In genomic region chr11:75244368-75245275, GRCm38 (mm10) we compare ENCODE assay signal across 15 mouse cellular contexts. TPM values are rescaled to one million over a fixed set of nuclear protein-coding genes. Genes with fewer than 3 reads are reported as not detected.
DNase-seq lines count a peak whose midpoint lies in the region; ATAC-seq and TF ChIP-seq lines count a peak whose summit lies in the region.
"Had no signal": no experiment of that assay in that cellular context is flagged by ENCODE, and none has a peak within 500 bp of the region (broad histone marks: within the 10 kb centered on the region; RNA-seq: fewer than 3 reads in every experiment).

No protein-coding gene starts in this region.

- peak overlapping the region; percentile 55 for H3K9ac ChIP-seq in heart, embryonic 13.5 days
- H3K9ac ChIP-seq in heart, adult 2 months (ENCODE audit: low read depth, low read length) = no peak overlapping the region
- no peak overlapping the region for H3K9ac ChIP-seq in kidney, embryonic 16.5 days (replicated peaks; ENCODE audit: low read length)
- H3K9ac ChIP-seq in midbrain, embryonic 12.5 days (replicated peaks) = no peak overlapping the region

- no peak overlapping the region for H3K4me3 ChIP-seq in heart, embryonic 13.5 days
- no peak overlapping the region for H3K4me3 ChIP-seq in heart, adult 2 months
- H3K4me3 ChIP-seq in kidney, embryonic 16.5 days (ENCODE audit: low read length) = no peak overlapping the region
- no peak overlapping the region for H3K4me3 ChIP-seq in midbrain, embryonic 12.5 days
- H3K4me3 ChIP-seq in midbrain, embryonic 10.5 days = no peak overlapping the region

- no peak for TF ChIP-seq POLR2A in heart, adult 2 months (IDR thresholded peaks at IDR 0.05; ENCODE audit: insufficient read depth, low read depth, low read length)

- TF ChIP-seq CTCF in heart, adult 2 months (IDR thresholded peaks at IDR 0.05) = no peak

- 0 out of 2 replicates have a peak overlapping the region, but pooled peaks have one; percentile 21 for H3K4me2 ChIP-seq in heart, embryonic 13.5 days
- no peak overlapping the region for H3K4me2 ChIP-seq in kidney, embryonic 16.5 days (replicated peaks; ENCODE audit: low read depth, low read length)
- H3K4me2 ChIP-seq in midbrain, embryonic 12.5 days (replicated peaks) = no peak overlapping the region

- H3K4me1 ChIP-seq in heart, embryonic 13.5 days = peaks cover 83% of the 10 kb centered on the region
- peaks cover 4% of the 10 kb centered on the region for H3K4me1 ChIP-seq in heart, adult 2 months (ENCODE audit: control insufficient read depth, insufficient read depth, low read length)
- peaks cover 5% of the 10 kb centered on the region; the same call in 1 of the 2 replicates for H3K4me1 ChIP-seq in kidney, embryonic 16.5 days (ENCODE audit: insufficient read depth, low read length)
- peaks cover 19% of the 10 kb centered on the region for H3K4me1 ChIP-seq in midbrain, embryonic 12.5 days
- H3K4me1 ChIP-seq in midbrain, embryonic 10.5 days = peaks cover 38% of the 10 kb centered on the region

- H3K27ac ChIP-seq in heart, embryonic 13.5 days (replicated peaks) = peak overlapping the region; percentile 8
- no peak overlapping the region for H3K27ac ChIP-seq in heart, adult 2 months
- H3K27ac ChIP-seq in kidney, embryonic 16.5 days (ENCODE audit: low read length) = no peak overlapping the region
- peak overlapping the region; percentile 27; the same call in 1 of the 2 replicates for H3K27ac ChIP-seq in midbrain, embryonic 12.5 days (replicated peaks)
- no peak overlapping the region for H3K27ac ChIP-seq in midbrain, embryonic 10.5 days (replicated peaks)

- no peak for TF ChIP-seq EP300 in heart, adult 2 months (IDR thresholded peaks at IDR 0.05; ENCODE audit: insufficient read depth, low read depth, low read length)

- DNase-seq in heart, adult 2 months = no peak
- peak; percentile 42 to 68 for DNase-seq in kidney, postnatal 25 days
- DNase-seq in midbrain, embryonic 10.5 days (ENCODE audit: low spot score) = no peak
- no peak for DNase-seq in layer of hippocampus, adult 9-10 months (ENCODE audit: low spot score)
- DNase-seq: adrenal gland, adult 2 months; cerebellum, adult 8-10 months; gastrocnemius, postnatal 10 days; layer of hippocampus, postnatal 36 days; left cerebral cortex, postnatal 4 days; lung, adult 2 months had no signal

- intact Hi-C loops in heart, adult 2 months (cut with DNase I) = no loop called here

- WGBS in heart, embryonic 13.5 days = 78% methylated on average over 11 of the region's 11 CpGs
- 79% methylated on average over 11 of the region's 11 CpGs for WGBS in heart, adult 2 months
- WGBS in kidney, embryonic 16.5 days = 84% methylated on average over 11 of the region's 11 CpGs
- WGBS in midbrain, embryonic 12.5 days = 83% methylated on average over 11 of the region's 11 CpGs
- 87% methylated on average over 11 of the region's 11 CpGs for WGBS in midbrain, embryonic 10.5 days

- H3K79me2 ChIP-seq in heart, adult 2 months (replicated peaks; ENCODE audit: control insufficient read depth, insufficient read depth, low read length) = no peaks in the 10 kb centered on the region

- H3K27me3 ChIP-seq in heart, embryonic 13.5 days (replicated peaks) = no peaks in the 10 kb centered on the region
- H3K27me3 ChIP-seq in heart, adult 2 months (ENCODE audit: control insufficient read depth, insufficient read depth, low read length) = no peaks in the 10 kb centered on the region
- no peaks in the 10 kb centered on the region for H3K27me3 ChIP-seq in kidney, embryonic 16.5 days (ENCODE audit: insufficient read depth, low read length)
- H3K27me3 ChIP-seq in midbrain, embryonic 12.5 days = no peaks in the 10 kb centered on the region
- H3K27me3 ChIP-seq in midbrain, embryonic 10.5 days (ENCODE audit: low read depth, poor library complexity, severe bottlenecking) = no peaks in the 10 kb centered on the region

- no peaks in the 10 kb centered on the region for H3K9me3 ChIP-seq in heart, embryonic 13.5 days
- no peaks in the 10 kb centered on the region for H3K9me3 ChIP-seq in kidney, embryonic 16.5 days (ENCODE audit: low read length)
- H3K9me3 ChIP-seq in midbrain, embryonic 12.5 days = no peaks in the 10 kb centered on the region
- H3K9me3 ChIP-seq in midbrain, embryonic 10.5 days (replicated peaks) = no peaks in the 10 kb centered on the region
- H3K9me3 ChIP-seq: G1E had no signal

- H3K36me3 ChIP-seq in heart, embryonic 13.5 days = no peaks in the 10 kb centered on the region
- H3K36me3 ChIP-seq in heart, adult 2 months (ENCODE audit: control insufficient read depth, insufficient read depth, low read length) = no peaks in the 10 kb centered on the region
- H3K36me3 ChIP-seq in kidney, embryonic 16.5 days (ENCODE audit: insufficient read depth, low read length) = no peaks in the 10 kb centered on the region
- H3K36me3 ChIP-seq in midbrain, embryonic 12.5 days = no peaks in the 10 kb centered on the region
- H3K36me3 ChIP-seq in midbrain, embryonic 10.5 days = no peaks in the 10 kb centered on the region
- H3K36me3 ChIP-seq: G1E had no signal

- ATAC-seq in heart, embryonic 13.5 days (ENCODE audit: extremely low read depth, insufficient number of reproducible peaks, low FRiP score, low TSS enrichment) = no peak
- ATAC-seq in kidney, embryonic 16.5 days (ENCODE audit: low FRiP score, low TSS enrichment) = no peak
- ATAC-seq in midbrain, embryonic 12.5 days (ENCODE audit: low FRiP score, low read depth) = no peak
- ATAC-seq: intestine, postnatal 0 days had no signal

RNA-seq across cellular contexts. Expression of gene Rtn4rl1, which starts 51.0 kb away (rescaled TPM):
- polyA plus RNA-seq in heart, embryonic 13.5 days (2015; fragmentation: Nextera tagmentation; extraction: Ambion mirVana) = 10.2 and 12.4 TPM in 2 replicates
- 1 to 10 TPM; 8.4 to 9.4 TPM for total RNA-seq in heart, adult 2 months (2021)
- 7.5 and 10.4 TPM in 2 replicates for polyA plus RNA-seq in heart, adult 2 months (2012; rRNA removed)
- polyA plus RNA-seq in kidney, embryonic 16.5 days (2015; fragmentation: Nextera tagmentation; extraction: Ambion mirVana) = 3.8 and 5.0 TPM in 2 replicates
- 9.3 and 10.2 TPM in 2 replicates for polyA plus RNA-seq in midbrain, embryonic 12.5 days (2016; fragmentation: Nextera tagmentation; extraction: Ambion mirVana)
- 2.3 and 3.0 TPM in 2 replicates for polyA plus RNA-seq in midbrain, embryonic 10.5 days (2016; fragmentation: Nextera tagmentation; extraction: Ambion mirVana)
- total RNA-seq: G1E had no signal
- polyA plus RNA-seq: G1E had no signal

RNA-seq across cellular contexts. Expression of gene Dph1, which starts 53.6 kb away (rescaled TPM):
- 19.3 and 21.3 TPM in 2 replicates for polyA plus RNA-seq in heart, embryonic 13.5 days (2015; fragmentation: Nextera tagmentation; extraction: Ambion mirVana)
- 10 to 100 TPM in 1 of 2 experiments, 1 to 10 TPM in 1; 8.5 to 11.6 TPM for total RNA-seq in heart, adult 2 months (2021)
- 21.7 and 32.9 TPM in 2 replicates for polyA plus RNA-seq in heart, adult 2 months (2012; rRNA removed)
- polyA plus RNA-seq in kidney, embryonic 16.5 days (2015; fragmentation: Nextera tagmentation; extraction: Ambion mirVana) = 28.2 and 28.4 TPM in 2 replicates
- 15.8 and 17.6 TPM in 2 replicates for polyA plus RNA-seq in midbrain, embryonic 12.5 days (2016; fragmentation: Nextera tagmentation; extraction: Ambion mirVana)
- 25.4 and 27.3 TPM in 2 replicates for polyA plus RNA-seq in midbrain, embryonic 10.5 days (2016; fragmentation: Nextera tagmentation; extraction: Ambion mirVana)

Comparison
In these comparisons a context has a peak if more than half of its experiments do, and no peak if none do; other contexts are left out.
1. H3K27ac ChIP-seq: peak in heart, embryonic 13.5 days (single experiment) and midbrain, embryonic 12.5 days (single experiment); none in heart, adult 2 months (single experiment), kidney, embryonic 16.5 days (single experiment) and midbrain, embryonic 10.5 days (single experiment).
2. DNase-seq: peak in kidney, postnatal 25 days (2 of 2); none in heart, adult 2 months (0 of 2), midbrain, embryonic 10.5 days (single experiment) and layer of hippocampus, adult 9-10 months (single experiment).